Mouse (Mus musculus): Measurements from ENCODE around the gene Kcnmb3. TPM values are rescaled to one million over a fixed set of nuclear protein-coding genes. Genes with fewer than 3 reads are reported as not detected.

The Kcnmb3 gene
- polyA plus RNA-seq, 1 experiment from 2014 or later = 0.21 TPM

DNA sequence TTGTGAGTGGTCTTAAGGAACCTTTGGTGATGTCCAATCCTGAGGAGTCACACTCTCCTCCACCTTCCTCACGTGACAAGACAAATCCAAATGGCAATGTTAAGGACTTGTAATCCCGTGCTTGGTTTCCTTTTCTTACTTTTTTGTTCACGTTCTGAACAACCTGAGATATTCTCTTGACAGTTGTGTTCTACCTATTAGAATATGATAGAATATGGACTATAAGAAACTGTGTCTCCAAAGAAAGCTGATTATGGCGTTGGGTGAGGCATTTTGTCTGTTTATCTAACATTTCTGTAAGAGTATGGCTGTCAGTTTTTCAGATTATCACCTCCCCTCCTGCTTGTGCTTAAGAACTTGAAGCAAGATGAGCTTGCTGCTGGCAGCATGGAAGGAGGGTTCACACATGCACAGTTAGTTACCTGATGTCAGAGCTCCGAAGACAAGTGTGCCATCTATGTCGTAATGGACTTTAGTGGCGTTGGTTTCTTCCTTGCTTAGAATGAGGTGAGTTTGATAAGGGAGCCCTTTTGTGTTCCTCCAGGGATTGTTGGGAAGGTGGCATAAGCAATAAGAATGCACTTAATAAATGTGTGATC is 20.8 kb upstream of the Kcnmb3 start:
- no peak for ATAC-seq (replicated peaks; ENCODE audit: low FRiP score)
- Histone ChIP-seq H3K27ac (ENCODE audit: low read depth, low read length) (no peak overlapping the region), H3K27me3 (ENCODE audit: control insufficient read depth, insufficient read depth, low read length) (no peaks in the 10 kb centered on the region), H3K4me2 (ENCODE audit: low read depth, low read length, severe bottlenecking) (no peak overlapping the region), H3K36me3 (ENCODE audit: control insufficient read depth, insufficient read depth, low read length) (no peaks in the 10 kb centered on the region; the same call in 1 of the 2 replicates), H3K4me3 (ENCODE audit: low read depth, low read length) (no peak overlapping the region), H3K4me1 (replicated peaks; ENCODE audit: control insufficient read depth, insufficient read depth, low read length) (no peaks in the 10 kb centered on the region; the same call in 1 of the 2 replicates), H3K9ac (ENCODE audit: low read length) (no peak overlapping the region), H3K9me3 (ENCODE audit: control insufficient read depth, low read length) (no peaks in the 10 kb centered on the region)
- DNase-seq (ENCODE audit: low spot score) = no peak
- 94% methylated on average over 7 of the region's 7 CpGs for WGBS

DNA sequence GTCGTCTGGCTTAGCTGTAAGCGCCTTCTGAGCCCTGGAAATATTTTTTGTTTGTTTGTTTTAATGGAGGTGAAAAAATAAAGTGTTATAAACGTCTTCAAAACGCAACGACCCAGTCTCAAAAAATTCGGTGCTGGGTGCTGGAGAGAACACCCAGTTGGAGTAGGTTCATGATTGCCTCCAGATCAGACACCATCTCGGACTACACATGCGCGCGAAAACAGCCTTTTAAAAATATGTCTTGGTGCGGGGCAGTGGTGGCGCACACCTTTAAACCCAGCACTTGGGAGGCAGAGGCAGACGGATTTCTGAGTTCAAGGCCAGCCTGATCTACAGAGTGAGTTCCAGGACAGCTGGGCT is 19.1 kb upstream of the Kcnmb3 start:
- H3K9ac ChIP-seq (ENCODE audit: low read length) = peak overlapping the region; percentile 87
- H3K4me2 ChIP-seq (ENCODE audit: low read depth, low read length, severe bottlenecking) = peak overlapping the region; percentile 64
- peak overlapping the region; percentile 86 for H3K4me3 ChIP-seq (ENCODE audit: low read depth, low read length)
- no peaks in the 10 kb centered on the region; the same call in 1 of the 2 replicates for H3K36me3 ChIP-seq (ENCODE audit: control insufficient read depth, insufficient read depth, low read length)
- no peak for ATAC-seq (replicated peaks; ENCODE audit: low FRiP score)
- no peak overlapping the region; the same call in 1 of the 2 replicates for H3K27ac ChIP-seq (ENCODE audit: low read depth, low read length)
- WGBS = 5% methylated on average over 13 of the region's 13 CpGs
- DNase-seq (ENCODE audit: low spot score) = no peak
- no peaks in the 10 kb centered on the region for H3K9me3 ChIP-seq (ENCODE audit: control insufficient read depth, low read length)
- H3K4me1 ChIP-seq (replicated peaks; ENCODE audit: control insufficient read depth, insufficient read depth, low read length) = no peaks in the 10 kb centered on the region; the same call in 1 of the 2 replicates
- H3K27me3 ChIP-seq (ENCODE audit: control insufficient read depth, insufficient read depth, low read length) = no peaks in the 10 kb centered on the region

DNA sequence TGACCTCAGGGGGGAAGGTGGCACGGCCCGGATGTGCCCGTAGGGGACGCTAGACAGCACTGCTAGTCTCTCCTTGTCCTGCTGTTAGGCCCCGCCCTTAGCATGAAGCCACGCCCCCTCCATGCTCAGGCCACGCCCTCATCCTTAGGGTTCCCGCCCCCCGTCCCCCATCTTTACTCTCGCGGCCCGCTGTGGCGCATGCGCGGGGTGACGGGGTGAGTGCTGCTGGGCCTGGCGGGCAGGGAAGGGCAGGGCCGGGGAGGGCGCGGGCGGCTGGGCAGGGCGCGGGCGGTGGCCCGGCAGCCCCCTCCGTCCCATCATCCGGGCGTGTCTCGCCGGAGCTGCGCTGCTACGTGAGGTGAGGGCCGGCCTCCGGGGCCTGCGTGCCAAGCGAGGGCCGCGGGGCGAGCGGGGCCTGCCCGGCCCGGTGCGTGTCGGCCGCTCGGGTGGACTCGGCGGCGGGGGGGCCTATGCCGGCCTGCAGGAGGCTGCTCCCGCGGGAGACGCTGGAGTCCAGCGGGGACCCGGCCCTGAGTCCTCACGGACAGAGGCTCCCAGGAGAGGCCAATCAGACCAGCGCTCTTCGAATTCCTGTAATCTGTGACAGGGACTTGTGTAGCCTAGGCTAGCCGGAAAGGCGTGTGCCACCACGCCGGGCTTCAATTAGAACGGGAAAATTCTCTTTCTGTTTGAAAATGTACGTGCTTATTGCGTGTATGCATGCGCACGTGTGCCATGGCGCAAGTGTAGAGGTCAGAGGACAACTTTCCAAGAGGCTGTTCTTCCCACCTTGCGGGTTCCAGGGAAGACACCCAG is 18.6 kb upstream of the Kcnmb3 start:
- peak overlapping the region; percentile 86 for H3K4me3 ChIP-seq (ENCODE audit: low read depth, low read length)
- peak overlapping the region; percentile 64 for H3K4me2 ChIP-seq (ENCODE audit: low read depth, low read length, severe bottlenecking)
- ATAC-seq (replicated peaks; ENCODE audit: low FRiP score) (peak; percentile 93), DNase-seq (ENCODE audit: low spot score) (peak; percentile 99)
- H3K9ac ChIP-seq (ENCODE audit: low read length) = peak overlapping the region; percentile 87
- no peaks in the 10 kb centered on the region; the same call in 1 of the 2 replicates for H3K4me1 ChIP-seq (replicated peaks; ENCODE audit: control insufficient read depth, insufficient read depth, low read length)
- H3K27me3 ChIP-seq (ENCODE audit: control insufficient read depth, insufficient read depth, low read length) = no peaks in the 10 kb centered on the region
- H3K9me3 ChIP-seq (ENCODE audit: control insufficient read depth, low read length) = no peaks in the 10 kb centered on the region
- under 1% methylated on average over 62 of the region's 69 CpGs for WGBS
- H3K36me3 ChIP-seq (ENCODE audit: control insufficient read depth, insufficient read depth, low read length) = no peaks in the 10 kb centered on the region; the same call in 1 of the 2 replicates
- peak overlapping the region; percentile 65; the same call in 1 of the 2 replicates for H3K27ac ChIP-seq (ENCODE audit: low read depth, low read length)

DNA sequence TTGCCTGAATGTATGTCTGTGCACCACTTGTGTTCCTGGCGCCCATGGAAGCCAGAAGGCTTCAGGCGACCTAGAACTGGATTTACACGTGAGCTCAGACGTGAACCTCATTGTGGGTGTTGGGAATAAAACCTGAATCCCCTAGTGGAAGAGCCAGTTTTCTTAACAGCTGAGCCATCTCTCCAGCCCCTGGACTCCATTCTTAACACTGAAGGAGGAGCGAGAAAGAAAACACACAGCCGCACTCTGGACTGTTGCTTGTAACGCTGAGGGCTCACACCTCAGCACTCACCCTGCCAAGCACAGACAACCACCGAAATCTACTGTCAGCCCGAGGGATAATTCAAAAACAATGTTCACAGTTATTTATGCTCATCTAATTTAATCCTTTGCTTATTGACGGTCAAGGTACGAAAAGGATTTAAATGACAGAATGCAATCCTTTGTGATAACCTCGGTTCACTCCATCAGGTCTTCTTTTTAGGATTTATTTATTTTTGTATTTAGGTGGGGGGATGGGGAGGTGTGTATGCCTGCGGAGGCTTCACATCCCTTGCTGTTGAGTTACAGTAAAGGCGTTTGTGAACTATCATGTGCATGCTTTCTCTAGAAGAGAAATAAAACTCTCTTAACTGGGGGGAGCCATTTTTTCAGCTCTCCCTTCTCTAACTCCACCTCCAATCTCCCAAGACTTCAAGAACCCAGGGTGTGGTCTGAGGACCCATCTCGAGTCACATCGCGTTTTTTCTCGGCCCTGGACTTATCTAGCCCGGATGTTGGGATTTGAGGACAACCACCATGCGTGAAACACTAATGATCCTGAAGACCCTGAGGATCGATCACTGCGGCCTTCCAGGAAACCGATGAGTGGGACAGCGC is 17.7 kb upstream of the Kcnmb3 start, which contains the start of gene Zfp639:
TSS of gene Zfp639 (plus strand) at position 764 of the 879 bp plus-strand sequence.
- Histone ChIP-seq H3K36me3 (ENCODE audit: control insufficient read depth, insufficient read depth, low read length) (no peaks in the 10 kb centered on the region), H3K9me3 (ENCODE audit: control insufficient read depth, low read length) (no peaks in the 10 kb centered on the region), H3K9ac (ENCODE audit: low read length) (peak within 1 kb of the TSS; percentile 87), H3K27ac (ENCODE audit: low read depth, low read length) (peak within 1 kb of the TSS; percentile 65; the same call in 1 of the 2 replicates), H3K4me1 (replicated peaks; ENCODE audit: control insufficient read depth, insufficient read depth, low read length) (no peaks in the 10 kb centered on the region; the same call in 1 of the 2 replicates), H3K27me3 (ENCODE audit: control insufficient read depth, insufficient read depth, low read length) (no peaks in the 10 kb centered on the region), H3K4me2 (ENCODE audit: low read depth, low read length, severe bottlenecking) (peak within 1 kb of the TSS; percentile 64), H3K4me3 (ENCODE audit: low read depth, low read length) (peak within 1 kb of the TSS; percentile 86)
- WGBS = 8% methylated on average over 24 of the region's 24 CpGs
- ATAC-seq (replicated peaks; ENCODE audit: low FRiP score) (no peak; the same call in 1 of the 2 replicates), DNase-seq (ENCODE audit: low spot score) (no peak)

DNA sequence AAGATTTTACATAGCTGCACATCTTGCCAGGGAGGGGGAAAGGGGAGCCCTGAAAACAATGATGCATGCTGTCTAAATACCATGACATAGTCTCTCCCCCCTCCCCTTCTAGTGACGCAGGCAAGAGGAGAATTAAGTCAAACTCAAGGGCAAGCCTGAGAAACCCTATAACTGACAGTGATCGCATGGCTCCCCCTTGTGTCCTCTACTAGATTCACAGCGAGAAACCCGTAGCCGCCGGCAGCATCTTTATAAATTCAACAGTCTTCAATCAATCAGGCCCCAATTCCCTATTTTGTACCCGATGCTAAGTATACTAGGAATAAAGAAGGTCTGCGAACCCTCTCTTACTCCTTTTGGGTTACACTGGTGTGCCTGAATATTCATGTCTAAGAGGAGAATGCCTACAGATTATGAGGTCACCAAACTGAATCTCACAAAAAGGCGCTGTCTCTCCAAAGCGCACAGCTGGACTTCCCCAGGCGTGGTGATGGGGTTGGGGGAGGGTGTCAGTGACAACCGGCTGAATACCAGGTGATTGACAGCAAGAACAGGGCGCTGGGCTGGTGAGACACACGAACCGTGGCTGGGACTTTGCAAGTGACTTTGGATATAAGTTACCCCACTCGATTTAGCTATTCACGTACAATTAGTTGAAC is 16.8 kb upstream of the Kcnmb3 start:
- Histone ChIP-seq H3K27ac (ENCODE audit: low read depth, low read length) (no peak overlapping the region), H3K9ac (ENCODE audit: low read length) (no peak overlapping the region), H3K4me1 (replicated peaks; ENCODE audit: control insufficient read depth, insufficient read depth, low read length) (no peaks in the 10 kb centered on the region; the same call in 1 of the 2 replicates), H3K9me3 (ENCODE audit: control insufficient read depth, low read length) (no peaks in the 10 kb centered on the region), H3K4me3 (ENCODE audit: low read depth, low read length) (peak overlapping the region; percentile 2; the same call in 1 of the 2 replicates), H3K4me2 (ENCODE audit: low read depth, low read length, severe bottlenecking) (peak overlapping the region; percentile 42), H3K36me3 (ENCODE audit: control insufficient read depth, insufficient read depth, low read length) (no peaks in the 10 kb centered on the region), H3K27me3 (ENCODE audit: control insufficient read depth, insufficient read depth, low read length) (no peaks in the 10 kb centered on the region)
- DNase-seq (ENCODE audit: low spot score) (peak; percentile 77), ATAC-seq (replicated peaks; ENCODE audit: low FRiP score) (peak; percentile 29)
- WGBS = 1% methylated on average over 17 of the region's 17 CpGs

DNA sequence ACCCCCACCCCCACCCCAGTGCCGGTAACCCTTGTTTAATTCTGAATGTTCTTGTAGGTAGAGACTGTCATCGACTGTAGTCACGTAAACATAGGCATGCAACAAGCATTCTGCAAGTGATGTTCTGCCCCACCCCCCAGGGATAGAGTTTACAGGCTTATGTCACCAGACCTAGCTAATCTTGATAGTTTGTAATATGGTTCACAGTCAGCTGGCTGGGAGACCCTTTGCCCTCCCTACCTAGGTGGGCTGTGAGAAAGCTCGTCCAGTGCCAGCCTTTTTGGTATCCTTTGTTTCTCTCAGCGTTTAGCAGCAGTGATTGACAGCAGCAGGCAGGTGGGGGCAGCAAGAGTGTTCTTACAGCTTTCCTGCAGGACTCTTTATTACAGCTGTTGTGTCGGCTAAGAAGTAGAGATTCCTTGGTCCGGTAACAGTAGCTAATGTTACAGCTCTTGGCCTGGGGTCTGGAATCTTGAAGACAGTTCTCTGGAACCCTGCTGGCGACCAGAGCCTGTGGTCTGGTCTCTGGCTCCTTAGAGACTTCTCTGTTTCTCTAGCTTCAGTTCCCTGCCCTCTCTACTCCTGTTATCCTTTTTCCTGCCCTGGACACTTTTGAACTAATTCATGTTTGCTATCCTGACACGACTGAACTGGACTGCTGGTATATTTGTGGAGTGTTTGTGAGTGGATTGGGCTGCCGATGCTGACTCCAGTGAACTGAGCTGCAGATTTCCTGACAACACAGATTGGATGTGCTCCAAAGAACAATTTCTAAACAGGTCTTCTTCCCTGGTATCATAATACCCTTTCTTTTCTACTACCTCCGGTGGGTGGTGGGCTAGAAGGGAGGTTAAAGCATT is 14.6 kb upstream of the Kcnmb3 start:
- 62% methylated on average over 11 of the region's 11 CpGs for WGBS
- Histone ChIP-seq H3K9me3 (ENCODE audit: control insufficient read depth, low read length) (no peaks in the 10 kb centered on the region), H3K4me2 (ENCODE audit: low read depth, low read length, severe bottlenecking) (no peak overlapping the region), H3K27me3 (ENCODE audit: control insufficient read depth, insufficient read depth, low read length) (no peaks in the 10 kb centered on the region), H3K9ac (ENCODE audit: low read length) (no peak overlapping the region), H3K36me3 (ENCODE audit: control insufficient read depth, insufficient read depth, low read length) (no peaks in the 10 kb centered on the region), H3K27ac (ENCODE audit: low read depth, low read length) (no peak overlapping the region), H3K4me1 (replicated peaks; ENCODE audit: control insufficient read depth, insufficient read depth, low read length) (no peaks in the 10 kb centered on the region; the same call in 1 of the 2 replicates), H3K4me3 (ENCODE audit: low read depth, low read length) (no peak overlapping the region)
- DNase-seq (ENCODE audit: low spot score) (no peak), ATAC-seq (replicated peaks; ENCODE audit: low FRiP score) (no peak)

DNA sequence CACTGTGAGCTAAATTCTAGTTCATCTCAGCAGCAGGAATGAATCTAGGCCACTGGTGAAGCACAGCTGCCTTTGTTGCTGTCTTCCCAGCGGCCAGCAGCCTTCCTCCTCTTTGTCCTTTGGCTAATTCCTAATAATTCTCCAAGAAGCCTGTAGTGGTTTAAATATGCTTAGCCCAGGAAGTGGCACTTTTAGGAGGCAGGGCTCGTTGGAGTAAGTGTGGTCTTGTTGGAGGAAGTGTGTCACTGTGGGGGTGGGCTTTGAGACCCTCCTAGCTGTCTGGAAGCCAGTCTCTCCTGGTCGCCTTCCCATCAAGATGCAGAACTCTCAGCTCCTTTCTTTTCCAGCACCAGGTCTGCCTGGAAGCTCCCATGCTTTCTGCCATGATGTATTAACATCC is 13.8 kb upstream of the Kcnmb3 start:
- Histone ChIP-seq H3K4me1 (replicated peaks; ENCODE audit: control insufficient read depth, insufficient read depth, low read length) (no peaks in the 10 kb centered on the region; the same call in 1 of the 2 replicates), H3K9me3 (ENCODE audit: control insufficient read depth, low read length) (no peaks in the 10 kb centered on the region), H3K9ac (ENCODE audit: low read length) (no peak overlapping the region), H3K36me3 (ENCODE audit: control insufficient read depth, insufficient read depth, low read length) (no peaks in the 10 kb centered on the region), H3K27ac (ENCODE audit: low read depth, low read length) (no peak overlapping the region), H3K27me3 (ENCODE audit: control insufficient read depth, insufficient read depth, low read length) (no peaks in the 10 kb centered on the region), H3K4me3 (ENCODE audit: low read depth, low read length) (no peak overlapping the region), H3K4me2 (ENCODE audit: low read depth, low read length, severe bottlenecking) (no peak overlapping the region)
- DNase-seq (ENCODE audit: low spot score) (no peak), ATAC-seq (replicated peaks; ENCODE audit: low FRiP score) (no peak)
- WGBS = 69% methylated on average over 3 of the region's 3 CpGs
